Mouse (Mus musculus) testis, adult 2 months (tissue): ENCODE measurements around the gene Accs.

ENCODE experiments used
- CTCF ChIP-seq: fragments of 200-500 bp; IDR thresholded peaks from 2 replicates; pipeline ENCODE4 v1.5.1; 2012; ENCODE audit warnings: low read depth, mild to moderate bottlenecking, inconsistent platforms, low read length, moderate library complexity; ENCODE audit not compliant: control insufficient read depth, insufficient read depth, insufficient replicate concordance
- POLR2A ChIP-seq: fragments of 200-500 bp; IDR thresholded peaks from 2 replicates; pipeline ENCODE4 v1.6.1; 2012; ENCODE audit warnings: low read depth, mild to moderate bottlenecking, inconsistent platforms, low read length, moderate library complexity; ENCODE audit not compliant: control insufficient read depth

DNA sequence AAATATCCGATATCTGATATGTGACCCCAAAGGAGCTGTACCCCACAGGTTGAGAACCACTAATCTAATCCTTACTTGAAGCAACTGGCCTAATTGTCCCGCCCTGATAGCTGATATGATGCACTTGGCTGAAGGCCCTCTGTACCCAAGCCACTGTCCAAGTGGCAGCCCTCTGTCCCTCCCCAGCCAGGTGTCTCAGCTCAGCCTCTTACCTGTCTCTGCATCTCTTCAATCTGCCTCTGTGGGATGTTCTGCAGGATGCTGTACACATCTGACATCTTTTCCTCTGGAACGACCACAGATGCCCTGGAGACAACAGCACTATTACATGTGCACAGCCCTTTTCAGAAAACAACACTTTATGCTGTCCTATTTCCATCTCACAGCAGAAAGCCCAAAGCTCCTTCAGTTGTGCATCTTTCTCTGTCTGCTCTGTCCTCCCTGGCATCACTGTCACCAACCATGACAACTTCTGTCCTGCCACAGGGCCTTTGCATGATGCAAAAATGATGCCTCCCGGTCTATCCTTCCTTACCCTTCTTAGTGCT is 58.9 kb downstream of the Accs start:
- no peak for TF ChIP-seq CTCF
- TF ChIP-seq POLR2A: no peak
